Mouse (Mus musculus) lung, embryonic 16.5 days (tissue): ENCODE measurements at regions not wholly inside any gene's neighbourhood (a gene's known extent, or its start where the extent isn't known, plus 50 kb on each side); places are given as distances from the start of the nearest gene placed in this dataset.

ENCODE experiments used
- ATAC-seq: fragments of 200-750 bp; cut with Nextera tagmentation; 2 replicates; pipeline ENCODE4 v1.8.0; 2017; ENCODE audit warnings: low read depth, mild to moderate bottlenecking, moderate library complexity
- H3K27ac ChIP-seq: fragments of 300-500 bp; sonication (generic); 2 replicates; pipeline ENCODE4 v1.5.1; 2014; ENCODE audit warnings: mild to moderate bottlenecking, control low read depth, low read length
- H3K27me3 ChIP-seq: fragments of 300-500 bp; sonication (generic); 2 replicates; pipeline ENCODE4 v1.6.1; 2014; ENCODE audit warnings: low read depth, low read length, mixed read lengths; ENCODE audit not compliant: control insufficient read depth, insufficient read depth
- H3K36me3 ChIP-seq: fragments of 300-500 bp; sonication (generic); 2 replicates; pipeline ENCODE4 v1.6.1; 2014; ENCODE audit warnings: low read length; ENCODE audit not compliant: control insufficient read depth, insufficient read depth
- H3K4me1 ChIP-seq: fragments of 300-500 bp; sonication (generic); replicated peaks from 2 replicates; pipeline ENCODE4 v1.6.1; 2014; ENCODE audit warnings: low read length, mixed read lengths; ENCODE audit not compliant: control insufficient read depth, insufficient read depth
- H3K4me2 ChIP-seq: fragments of 300-500 bp; sonication (generic); 2 replicates; pipeline ENCODE4 v1.6.1; 2014; ENCODE audit warnings: low read depth, low read length, control low read depth
- H3K4me3 ChIP-seq: fragments of 300-500 bp; sonication (generic); 2 replicates; pipeline ENCODE4 v1.5.1; 2014; ENCODE audit warnings: mild to moderate bottlenecking, low read length, control low read depth
- H3K9ac ChIP-seq: fragments of 300-500 bp; sonication (generic); 2 replicates; pipeline ENCODE4 v1.6.1; 2014; ENCODE audit warnings: low read length, control low read depth
- H3K9me3 ChIP-seq: fragments of 300-500 bp; sonication (generic); 2 replicates; pipeline ENCODE4 v1.6.1; 2016; ENCODE audit warnings: low read length; ENCODE audit not compliant: control insufficient read depth
- WGBS: fragments of 180-500 bp; shearing (Covaris S2); extraction: QIAGEN DNeasy Blood & Tissue Kit; methylation state at CpG from one replicate; pipeline ENCODE4 v1.1.7; 2014; 5-methylcytosine and 5-hydroxymethylcytosine counted together

- no peak for ATAC-seq
- no peak overlapping the region for H3K4me2 ChIP-seq
- H3K4me3 ChIP-seq = no peak overlapping the region
- H3K36me3 ChIP-seq = no peaks in the 10 kb centered on the region
- no peak overlapping the region for H3K9ac ChIP-seq
- no peak overlapping the region for H3K27ac ChIP-seq
- no peaks in the 10 kb centered on the region for H3K27me3 ChIP-seq
- peaks cover 3% of the 10 kb centered on the region; the same call in 1 of the 2 replicates for H3K4me1 ChIP-seq
- H3K9me3 ChIP-seq = no peaks in the 10 kb centered on the region
- WGBS = 63% methylated on average over 7 of the region's 7 CpGs
Observed at GRCm38 (mm10) chr12:107814926-107815325, 188.5 kb downstream of the Bcl11b start.

GRCm38 (mm10) chr12:107823768-107824394 lies 179.5 kb downstream of the Bcl11b start:
- Histone ChIP-seq H3K9ac (no peak overlapping the region), H3K27me3 (no peaks in the 10 kb centered on the region), H3K36me3 (no peaks in the 10 kb centered on the region), H3K4me1 (no peaks in the 10 kb centered on the region), H3K4me2 (no peak overlapping the region), H3K9me3 (0 out of 2 replicates have a peak, but pooled peaks cover 2% of the 10 kb centered on the region), H3K4me3 (no peak overlapping the region), H3K27ac (no peak overlapping the region)
- no peak for ATAC-seq
- 80% methylated on average over 5 of the region's 5 CpGs for WGBS

GRCm38 (mm10) chr12:107825921-107826320 lies 177.5 kb downstream of the Bcl11b start:
- H3K9ac ChIP-seq = no peak overlapping the region
- no peak overlapping the region for H3K4me2 ChIP-seq
- no peaks in the 10 kb centered on the region for H3K27me3 ChIP-seq
- WGBS = 79% methylated on average over 4 of the region's 4 CpGs
- no peak for ATAC-seq
- H3K4me1 ChIP-seq = no peaks in the 10 kb centered on the region
- H3K9me3 ChIP-seq = 0 out of 2 replicates have a peak, but pooled peaks cover 2% of the 10 kb centered on the region
- H3K27ac ChIP-seq = no peak overlapping the region
- no peak overlapping the region for H3K4me3 ChIP-seq
- no peaks in the 10 kb centered on the region for H3K36me3 ChIP-seq

DNA sequence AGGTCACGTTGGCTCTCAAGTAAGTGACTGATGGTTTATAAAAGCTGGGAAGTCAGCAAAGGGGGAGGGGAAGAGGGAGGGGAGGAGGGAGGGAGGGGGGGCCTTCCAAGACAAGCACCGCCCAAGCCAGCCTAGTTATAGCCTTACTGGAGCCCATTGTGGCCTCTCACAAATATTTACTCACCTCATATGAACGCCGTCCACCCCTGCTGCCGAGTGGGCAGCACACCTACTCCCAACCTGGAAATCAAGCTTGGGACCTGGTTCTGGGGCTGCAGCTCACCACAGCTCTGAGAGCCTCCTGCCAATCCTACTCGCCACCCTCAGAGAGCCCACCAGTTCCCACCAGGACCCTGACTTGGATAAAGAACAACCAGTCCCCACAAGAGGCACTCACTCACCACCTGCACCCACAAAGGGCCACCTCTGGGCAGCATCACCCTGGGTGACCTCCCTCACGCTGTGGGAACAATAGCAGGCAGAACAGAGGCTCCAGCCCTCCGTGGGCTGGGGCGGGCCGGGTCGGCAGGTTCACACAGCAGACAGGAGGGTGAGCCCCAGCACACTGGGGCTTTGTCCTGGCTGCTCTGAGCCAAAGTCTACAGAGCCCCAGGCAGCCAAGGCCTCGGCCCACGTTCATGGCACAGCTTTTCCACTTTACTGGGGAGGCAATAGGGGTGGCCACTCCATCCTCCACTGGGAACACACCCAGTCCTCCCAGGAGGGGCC lies 171.8 kb downstream of the Bcl11b start:
- WGBS = 19% methylated on average over 13 of the region's 13 CpGs
- peak; percentile 54; the same call in 1 of the 2 replicates for ATAC-seq

DNA sequence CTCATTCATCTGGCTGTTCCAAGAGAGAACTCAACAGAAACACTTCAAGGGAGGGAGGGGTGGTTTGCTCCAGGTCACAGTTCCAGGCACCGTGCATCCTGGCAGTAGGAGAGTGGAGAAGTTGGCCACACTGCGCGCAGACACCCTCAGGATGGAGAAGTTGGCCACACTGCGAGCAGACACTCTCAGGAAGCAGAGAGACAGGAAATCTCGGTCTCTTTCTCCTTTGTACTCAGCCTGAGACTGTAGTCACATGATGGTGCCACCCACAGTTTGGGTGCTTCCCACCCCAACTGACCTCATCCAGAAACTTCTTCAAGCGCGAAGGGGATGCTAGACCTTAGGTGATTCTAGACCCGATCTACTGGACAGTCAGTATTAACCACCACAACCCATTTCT lies 170.4 kb downstream of the Bcl11b start:
- no peak overlapping the region for H3K4me2 ChIP-seq
- ATAC-seq = no peak
- no peak overlapping the region for H3K27ac ChIP-seq
- H3K4me3 ChIP-seq = no peak overlapping the region
- no peak overlapping the region for H3K9ac ChIP-seq
- no peaks in the 10 kb centered on the region for H3K36me3 ChIP-seq
- 93% methylated on average over 8 of the region's 8 CpGs for WGBS
- H3K27me3 ChIP-seq = no peaks in the 10 kb centered on the region
- peaks cover 6% of the 10 kb centered on the region; the same call in 1 of the 2 replicates for H3K4me1 ChIP-seq
- H3K9me3 ChIP-seq = no peaks in the 10 kb centered on the region

More for the DNA sequence above, 171.8 kb downstream of the Bcl11b start:
- H3K4me1 ChIP-seq = peaks cover 6% of the 10 kb centered on the region; the same call in 1 of the 2 replicates
- H3K36me3 ChIP-seq = no peaks in the 10 kb centered on the region
- no peak overlapping the region for H3K27ac ChIP-seq
- H3K4me3 ChIP-seq = no peak overlapping the region
- H3K9ac ChIP-seq = no peak overlapping the region
- H3K9me3 ChIP-seq = no peaks in the 10 kb centered on the region
- no peak overlapping the region for H3K4me2 ChIP-seq
- H3K27me3 ChIP-seq = no peaks in the 10 kb centered on the region

DNA sequence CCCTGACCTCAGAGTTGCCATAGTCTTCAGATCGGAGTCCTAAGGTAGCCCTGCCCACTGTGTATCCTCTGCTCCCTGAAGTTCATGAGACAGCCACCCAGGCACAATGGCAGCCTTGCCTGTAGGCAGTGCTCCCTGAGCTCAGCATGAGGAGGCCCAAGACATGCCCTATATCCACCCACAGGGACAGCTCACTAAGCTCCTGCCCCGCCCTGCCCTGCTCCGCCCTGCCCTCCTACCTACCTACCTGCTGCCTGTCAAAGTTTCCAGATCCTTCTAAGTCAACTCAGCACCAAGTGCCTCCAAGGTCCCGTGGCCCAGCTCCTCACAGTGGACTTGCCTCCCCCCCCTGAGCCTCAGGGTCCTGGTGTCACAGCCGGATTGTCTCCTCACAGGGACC lies 168.9 kb downstream of the Bcl11b start:
- Histone ChIP-seq H3K9ac (no peak overlapping the region), H3K4me3 (no peak overlapping the region), H3K9me3 (no peaks in the 10 kb centered on the region), H3K27me3 (no peaks in the 10 kb centered on the region), H3K27ac (no peak overlapping the region), H3K4me2 (no peak overlapping the region), H3K4me1 (peaks cover 6% of the 10 kb centered on the region; the same call in 1 of the 2 replicates), H3K36me3 (no peaks in the 10 kb centered on the region)
- ATAC-seq = no peak
- 84% methylated on average over 5 of the region's 5 CpGs for WGBS

GRCm38 (mm10) chr12:107837741-107838140 lies 165.7 kb downstream of the Bcl11b start:
- 91% methylated on average over 12 of the region's 12 CpGs for WGBS
- H3K4me1 ChIP-seq = no peaks in the 10 kb centered on the region
- no peaks in the 10 kb centered on the region for H3K27me3 ChIP-seq
- H3K4me3 ChIP-seq = no peak overlapping the region
- H3K27ac ChIP-seq = no peak overlapping the region
- no peak overlapping the region for H3K9ac ChIP-seq
- H3K9me3 ChIP-seq = no peaks in the 10 kb centered on the region
- H3K36me3 ChIP-seq = no peaks in the 10 kb centered on the region
- no peak overlapping the region for H3K4me2 ChIP-seq
- no peak for ATAC-seq

DNA sequence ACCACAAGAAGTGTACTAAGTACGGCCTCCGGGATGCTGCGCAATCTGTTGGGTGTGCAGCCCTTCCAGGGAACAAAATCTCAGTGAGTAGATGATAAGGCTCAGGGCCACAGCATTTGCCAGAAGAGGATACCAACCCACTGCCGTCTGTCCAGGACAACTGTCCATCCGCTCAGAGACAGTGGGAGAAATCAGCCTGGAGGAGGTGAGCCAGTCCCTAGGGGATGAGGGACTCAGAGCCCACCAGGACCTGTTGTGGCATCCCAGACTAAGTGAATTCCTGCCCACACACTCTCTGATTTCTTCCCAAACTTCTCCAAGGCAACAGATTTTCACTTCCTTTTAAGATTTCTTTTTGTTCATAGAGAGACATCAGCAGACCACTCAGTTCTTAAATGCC lies 158.8 kb downstream of the Bcl11b start:
- Histone ChIP-seq H3K4me3 (no peak overlapping the region), H3K9ac (no peak overlapping the region), H3K9me3 (no peaks in the 10 kb centered on the region), H3K4me2 (no peak overlapping the region), H3K27ac (no peak overlapping the region), H3K36me3 (no peaks in the 10 kb centered on the region), H3K4me1 (no peaks in the 10 kb centered on the region), H3K27me3 (no peaks in the 10 kb centered on the region)
- ATAC-seq = no peak
- WGBS = 85% methylated on average over 5 of the region's 5 CpGs

GRCm38 (mm10) chr12:107850591-107850990 lies 152.8 kb downstream of the Bcl11b start:
- Histone ChIP-seq H3K9me3 (no peaks in the 10 kb centered on the region), H3K4me1 (peaks cover 8% of the 10 kb centered on the region), H3K27me3 (no peaks in the 10 kb centered on the region), H3K9ac (no peak overlapping the region), H3K4me2 (no peak overlapping the region), H3K27ac (no peak overlapping the region), H3K4me3 (no peak overlapping the region), H3K36me3 (no peaks in the 10 kb centered on the region)
- no peak for ATAC-seq
- WGBS = 82% methylated on average over 7 of the region's 7 CpGs
